Mouse (Mus musculus) kidney, adult 2 months (tissue): Measurements from ENCODE around the gene Mtpn. TPM values are rescaled to one million over a fixed set of nuclear protein-coding genes. Genes with fewer than 3 reads are reported as not detected.

Experiments
- DNase-seq: peaks from one replicate; pipeline ENCODE4 v3.0.0; 2021
- H3K27ac ChIP-seq: fragments of 200-500 bp; 2 replicates; pipeline ENCODE4 v1.5.1; 2012; ENCODE audit warnings: low read depth, low read length, control low read depth, inconsistent platforms; ENCODE audit not compliant: insufficient read depth
- H3K27me3 ChIP-seq: fragments of 200-500 bp; replicated peaks from 2 replicates; pipeline ENCODE4 v1.6.1; 2012; ENCODE audit warnings: mild to moderate bottlenecking, moderate library complexity, low read length, inconsistent platforms; ENCODE audit not compliant: control insufficient read depth, insufficient read depth
- H3K36me3 ChIP-seq: fragments of 200-500 bp; 2 replicates; pipeline ENCODE4 v1.6.1; 2012; ENCODE audit warnings: mild to moderate bottlenecking, moderate library complexity, low read length, inconsistent platforms; ENCODE audit not compliant: control insufficient read depth, insufficient read depth
- H3K4me1 ChIP-seq: fragments of 200-500 bp; 2 replicates; pipeline ENCODE4 v1.6.1; 2011; ENCODE audit warnings: low read length; ENCODE audit not compliant: control insufficient read depth, insufficient read depth
- H3K4me3 ChIP-seq: fragments of 200-500 bp; 2 replicates; pipeline ENCODE4 v1.5.1; 2011; ENCODE audit warnings: mild to moderate bottlenecking, low read depth, low read length, control low read depth; ENCODE audit not compliant: insufficient read depth
- CTCF ChIP-seq: fragments of 200-500 bp; conservative IDR thresholded peaks from 2 replicates; pipeline ENCODE4 v1.5.1; 2011; ENCODE audit warnings: low read depth, mild to moderate bottlenecking, control low read depth, low read length, moderate library complexity, mixed read lengths; ENCODE audit not compliant: insufficient read depth, insufficient read length
- POLR2A ChIP-seq: fragments of 200-500 bp; IDR thresholded peaks from one replicate; pipeline ENCODE4 v1.6.1; 2011; ENCODE audit warnings: low read depth, low read length, control low read depth
- WGBS: fragments of 180-500 bp; shearing (Covaris S2); methylation state at CpG from one replicate; pipeline ENCODE4 v1.1.7; 2018; 5-methylcytosine and 5-hydroxymethylcytosine counted together
- polyA plus RNA-seq: library from polyadenylated mRNA; depleted of rRNA; stranded (reverse); fragments of >200 nt; gene quantifications from 2 replicates; pipeline ENCODE4 v1.2.3, GENCODE M21; 2012; rRNA removed

Gene Mtpn
- 37.3 and 46.9 TPM in 2 replicates for polyA plus RNA-seq

DNA sequence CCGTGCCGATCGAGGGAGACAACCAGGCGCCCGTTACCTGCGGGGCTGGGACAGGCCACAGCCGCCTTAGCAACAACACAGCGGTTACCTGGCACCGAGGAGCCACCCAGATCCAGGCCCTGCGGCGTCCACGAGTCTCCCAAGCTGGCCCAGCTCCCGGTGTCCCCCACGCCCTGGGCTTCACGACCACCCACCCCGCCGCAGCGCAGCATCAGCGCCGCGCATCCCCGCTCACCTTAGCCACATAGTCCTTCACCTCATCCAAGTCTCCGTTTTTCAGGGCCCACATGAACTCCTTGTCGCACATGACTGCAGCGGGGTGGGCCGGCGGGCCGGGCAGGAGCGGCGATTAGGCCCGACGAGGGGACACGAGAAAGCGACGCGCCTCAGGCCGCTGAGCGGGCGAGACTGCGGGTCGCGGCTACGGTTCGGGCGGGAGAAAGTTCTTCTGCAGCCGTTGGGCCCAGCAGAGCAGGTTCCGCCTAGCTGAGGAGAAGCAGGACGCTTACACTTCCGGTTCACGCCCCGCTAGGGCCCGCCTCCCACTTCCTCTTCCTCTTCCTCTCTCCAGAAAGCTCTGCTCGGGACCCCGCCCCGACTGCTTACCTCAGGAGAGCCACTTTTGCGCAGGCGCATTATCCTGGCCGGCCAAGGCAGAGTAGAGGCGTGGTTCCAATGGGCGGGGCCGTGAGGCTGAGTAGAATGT lies at the start of gene Mtpn:
TSS of gene Mtpn (minus strand) at position 585 of the 706 bp plus-strand sequence.
- Histone ChIP-seq H3K27me3 (no peaks in the 10 kb centered on the region; the same call in 1 of the 2 replicates), H3K36me3 (no peaks in the 10 kb centered on the region), H3K4me1 (peaks cover 4% of the 10 kb centered on the region; the same call in 1 of the 2 replicates), H3K27ac (peak within 1 kb of the TSS; percentile 22; the same call in 1 of the 2 replicates), H3K4me3 (peak within 1 kb of the TSS; percentile 92)
- DNase-seq: peak; percentile 99
- WGBS: under 1% methylated on average over 61 of the region's 61 CpGs
- peak; percentile 64 for TF ChIP-seq POLR2A
- TF ChIP-seq CTCF: no peak

DNA sequence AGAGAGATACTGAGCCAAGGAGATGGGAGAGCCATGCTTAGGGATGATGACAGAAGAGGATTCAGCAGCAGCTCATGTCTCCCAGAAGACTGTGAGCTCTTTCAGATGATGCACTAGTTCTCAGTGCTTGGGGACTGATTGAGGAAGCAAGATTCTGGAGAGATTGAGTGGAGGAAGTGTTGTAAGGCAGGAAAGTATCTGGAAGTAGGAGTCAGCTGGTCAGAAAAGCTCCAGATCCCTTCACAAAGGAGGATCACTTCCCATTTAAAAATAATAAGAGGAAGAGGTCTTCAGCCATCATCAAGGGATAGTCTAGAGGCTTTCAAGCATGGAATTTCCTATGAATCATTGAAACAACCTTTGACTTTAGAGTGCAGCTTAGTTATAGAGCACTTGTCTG lies 29.0 kb upstream of the Mtpn start:
- Histone ChIP-seq H3K36me3 (no peaks in the 10 kb centered on the region), H3K27me3 (no peaks in the 10 kb centered on the region), H3K4me3 (no peak overlapping the region), H3K4me1 (no peaks in the 10 kb centered on the region), H3K27ac (no peak overlapping the region)
- TF ChIP-seq CTCF (no peak), POLR2A (no peak)
- DNase-seq: no peak

DNA sequence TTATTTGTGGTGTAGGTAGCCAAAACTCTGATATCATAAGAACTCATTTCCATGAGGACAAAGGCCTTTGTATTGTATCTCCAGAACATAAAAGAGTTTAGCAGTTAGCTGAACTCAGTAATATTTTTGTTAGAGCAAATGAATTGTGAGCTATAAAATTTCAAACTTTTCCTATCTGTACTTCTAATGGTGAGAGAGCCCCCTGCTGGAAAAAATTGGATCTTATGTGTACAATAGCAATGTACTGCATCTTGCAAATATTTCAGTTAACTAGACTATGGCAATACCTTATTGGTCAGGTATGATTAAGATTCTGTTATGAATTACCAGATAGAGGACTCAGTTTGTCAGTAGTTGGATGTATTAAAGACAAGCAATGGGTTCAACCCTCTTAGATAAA lies 28.1 kb upstream of the Mtpn start:
- peak; percentile 9; the same call in 1 of the 2 replicates for TF ChIP-seq CTCF
- no peak for TF ChIP-seq POLR2A
- no peaks in the 10 kb centered on the region for H3K27me3 ChIP-seq

DNA sequence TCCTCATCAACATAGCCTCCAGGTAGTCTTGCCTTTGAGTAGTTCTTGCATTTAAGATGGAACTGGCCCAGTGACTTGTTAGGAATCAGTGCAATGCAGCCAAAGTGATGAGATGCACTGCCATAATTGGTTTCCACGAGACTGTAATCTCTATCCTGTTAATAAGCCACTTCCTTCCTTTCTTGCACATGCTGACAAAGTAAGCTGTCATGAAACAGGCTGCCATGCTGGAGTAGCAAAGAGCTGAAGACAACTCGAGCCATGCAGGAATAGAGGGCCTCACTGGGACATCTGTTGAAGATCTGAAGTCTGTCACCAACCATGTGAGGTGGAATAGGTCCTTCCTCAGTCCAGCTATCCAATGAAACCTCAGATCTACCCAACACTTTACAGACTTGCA lies 20.3 kb upstream of the Mtpn start:
- TF ChIP-seq CTCF (no peak), POLR2A (no peak)

More for the DNA sequence above, 28.1 kb upstream of the Mtpn start:
- H3K36me3 ChIP-seq: no peaks in the 10 kb centered on the region
- DNase-seq: peak; percentile 68
- H3K27ac ChIP-seq: no peak overlapping the region
- H3K4me3 ChIP-seq: no peak overlapping the region
- no peaks in the 10 kb centered on the region for H3K4me1 ChIP-seq

DNA sequence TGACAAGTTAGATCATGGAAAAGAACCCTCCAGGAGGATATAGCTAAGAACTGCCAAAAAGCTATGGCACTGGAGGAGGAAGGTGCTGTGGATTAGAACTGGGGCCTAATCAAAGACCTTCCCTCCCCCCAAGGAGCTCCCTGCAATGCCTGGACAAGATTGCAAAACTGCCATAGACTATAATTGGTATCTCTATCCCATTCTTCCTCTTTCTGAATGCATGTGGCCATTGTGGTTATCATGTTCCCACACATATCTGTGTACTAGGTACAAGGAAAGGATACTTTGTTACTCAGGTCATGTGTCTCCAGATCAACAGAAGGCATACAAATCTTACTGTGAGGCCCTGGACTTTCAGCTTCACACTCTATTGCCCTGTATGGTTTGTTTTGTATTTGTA lies 4.7 kb upstream of the Mtpn start:
- Histone ChIP-seq H3K27ac (no peak overlapping the region), H3K27me3 (no peaks in the 10 kb centered on the region; the same call in 1 of the 2 replicates), H3K4me3 (no peak overlapping the region), H3K36me3 (no peaks in the 10 kb centered on the region), H3K4me1 (no peaks in the 10 kb centered on the region)
- TF ChIP-seq POLR2A: no peak
- no peak for TF ChIP-seq CTCF
- no peak for DNase-seq

More for the DNA sequence above, 20.3 kb upstream of the Mtpn start:
- 67% methylated on average over 2 of the region's 2 CpGs for WGBS
- H3K27me3 ChIP-seq: no peaks in the 10 kb centered on the region
- no peak overlapping the region for H3K4me3 ChIP-seq
- H3K27ac ChIP-seq: no peak overlapping the region
- DNase-seq: no peak
- no peaks in the 10 kb centered on the region for H3K36me3 ChIP-seq
- H3K4me1 ChIP-seq: no peaks in the 10 kb centered on the region

DNA sequence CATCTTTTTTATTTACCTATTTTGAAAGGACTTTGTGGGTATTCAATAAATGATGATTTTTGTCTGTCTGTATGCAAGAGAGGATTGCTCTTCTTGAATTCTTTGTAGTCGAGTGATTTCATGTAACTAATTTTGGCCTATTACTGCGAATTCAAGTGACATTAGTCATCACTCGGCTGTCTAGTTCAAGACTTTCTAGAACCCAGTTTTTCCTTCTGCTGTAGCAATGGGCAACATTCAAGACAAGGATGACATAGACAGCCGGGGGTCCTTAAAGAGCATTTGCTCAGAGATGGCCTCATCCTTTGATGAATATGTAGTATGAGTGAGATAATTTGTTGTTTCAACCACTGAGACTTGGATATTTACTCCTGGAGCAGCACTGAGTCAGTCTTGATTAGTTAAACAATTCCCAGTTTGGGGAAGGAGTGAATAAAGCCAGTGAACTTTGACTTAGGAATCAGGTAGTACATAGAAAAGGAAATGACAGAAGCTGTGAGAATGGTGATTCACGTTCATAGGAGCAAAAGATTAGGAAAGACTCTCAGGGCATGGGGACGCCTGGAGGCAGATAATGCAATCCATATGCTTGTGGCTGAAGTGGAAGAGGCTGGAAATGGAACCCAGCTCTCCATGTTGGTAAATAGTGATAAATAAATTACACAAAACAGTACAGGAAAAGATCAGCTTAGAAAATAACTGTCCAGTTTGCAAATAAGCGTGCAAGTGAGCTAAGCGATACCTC lies 3.1 kb upstream of the Mtpn start:
- Histone ChIP-seq H3K27me3 (no peaks in the 10 kb centered on the region; the same call in 1 of the 2 replicates), H3K4me1 (peaks cover 4% of the 10 kb centered on the region; the same call in 1 of the 2 replicates), H3K36me3 (no peaks in the 10 kb centered on the region), H3K27ac (no peak overlapping the region), H3K4me3 (no peak overlapping the region)
- DNase-seq: no peak
- TF ChIP-seq CTCF: no peak
- no peak for TF ChIP-seq POLR2A
- WGBS: 76% methylated on average over 8 of the region's 8 CpGs

DNA sequence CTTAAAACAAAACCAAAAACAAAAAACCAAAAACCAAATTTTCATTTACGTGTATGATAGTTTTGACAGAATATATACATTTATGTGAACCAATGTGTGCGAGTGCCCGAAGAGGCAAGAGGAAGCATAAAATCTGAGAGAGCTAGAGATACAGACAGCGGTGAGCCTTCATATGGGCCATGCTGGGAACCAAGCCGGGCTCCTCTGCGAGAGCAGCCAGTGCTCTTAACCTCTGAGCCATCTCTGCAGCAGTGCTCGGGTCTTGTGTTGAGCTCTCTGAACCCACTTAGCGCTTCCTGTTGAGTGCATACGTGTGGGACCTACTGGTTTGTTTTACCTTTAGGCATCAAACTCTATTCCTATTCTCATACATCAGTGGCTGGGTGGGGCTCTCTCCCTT lies 689 bp upstream of the Mtpn start:
- 95% methylated on average over 9 of the region's 9 CpGs for WGBS
- H3K4me1 ChIP-seq: peaks cover 4% of the 10 kb centered on the region; the same call in 1 of the 2 replicates
- DNase-seq: no peak
- no peaks in the 10 kb centered on the region for H3K36me3 ChIP-seq
- TF ChIP-seq POLR2A: no peak
- no peak for TF ChIP-seq CTCF
- H3K4me3 ChIP-seq: no peak overlapping the region
- H3K27ac ChIP-seq: no peak overlapping the region
- H3K27me3 ChIP-seq: no peaks in the 10 kb centered on the region; the same call in 1 of the 2 replicates
